Mouse (Mus musculus) splenic B cell, adult 2 months (primary cell): Measurements from ENCODE around the gene Tmem140.

Source experiments
- DNase-seq: peaks from one replicate; pipeline ENCODE4 v3.0.0-alpha.2; 2011; ENCODE audit warnings: low read depth, low spot score
- H3K27me3 ChIP-seq: 2 replicates; pipeline ENCODE4 v1.6.1; 2012; ENCODE audit warnings: mild to moderate bottlenecking, low read length, moderate library complexity, mixed read lengths; ENCODE audit not compliant: control insufficient read depth, poor library complexity, insufficient read depth, severe bottlenecking
- H3K36me3 ChIP-seq: 2 replicates; pipeline ENCODE4 v1.6.1; 2012; ENCODE audit warnings: mild to moderate bottlenecking, low read length, moderate library complexity, mixed read lengths; ENCODE audit not compliant: control insufficient read depth, poor library complexity, insufficient read depth, severe bottlenecking

Tmem140 gene

GRCm38 (mm10) chr6:34862791-34863403 lies at the start of gene Tmem140:
Gene Tmem140, plus strand, starts transcription at chr6:34863146.
- peak; percentile 74 for DNase-seq
- Histone ChIP-seq H3K27me3 (no peaks in the 10 kb centered on the region; the same call in 1 of the 2 replicates), H3K36me3 (no peaks in the 10 kb centered on the region)

GRCm38 (mm10) chr6:34824406-34824805 lies 38.5 kb upstream of the Tmem140 start:
- no peaks in the 10 kb centered on the region for H3K27me3 ChIP-seq
- no peaks in the 10 kb centered on the region for H3K36me3 ChIP-seq
- DNase-seq, result no peak

GRCm38 (mm10) chr6:34832352-34832751 lies 30.6 kb upstream of the Tmem140 start:
- H3K27me3 ChIP-seq, result no peaks in the 10 kb centered on the region
- H3K36me3 ChIP-seq, result no peaks in the 10 kb centered on the region
- no peak for DNase-seq

GRCm38 (mm10) chr6:34861546-34862053 lies 1.3 kb upstream of the Tmem140 start:
- DNase-seq, result no peak
- Histone ChIP-seq H3K36me3 (no peaks in the 10 kb centered on the region), H3K27me3 (no peaks in the 10 kb centered on the region; the same call in 1 of the 2 replicates)

GRCm38 (mm10) chr6:34862381-34862780 lies 565 bp upstream of the Tmem140 start:
- no peaks in the 10 kb centered on the region for H3K36me3 ChIP-seq
- peak; percentile 57 for DNase-seq

GRCm38 (mm10) chr6:34863786-34864514 lies 1.0 kb downstream of the Tmem140 start:
- no peaks in the 10 kb centered on the region for H3K36me3 ChIP-seq
- H3K27me3 ChIP-seq, result no peaks in the 10 kb centered on the region; the same call in 1 of the 2 replicates
- no peak for DNase-seq

More at GRCm38 (mm10) chr6:34862381-34862780, 565 bp upstream of the Tmem140 start:
- no peaks in the 10 kb centered on the region; the same call in 1 of the 2 replicates for H3K27me3 ChIP-seq

- no peak for DNase-seq
- Histone ChIP-seq H3K27me3 (no peaks in the 10 kb centered on the region; the same call in 1 of the 2 replicates), H3K36me3 (no peaks in the 10 kb centered on the region)
Observed at GRCm38 (mm10) chr6:34865213-34865612, 2.3 kb downstream of the Tmem140 start.

- DNase-seq, result peak; percentile 54
- H3K27me3 ChIP-seq, result no peaks in the 10 kb centered on the region; the same call in 1 of the 2 replicates
Observed at GRCm38 (mm10) chr6:34865711-34866593, 3.0 kb downstream of the Tmem140 start.

GRCm38 (mm10) chr6:34866786-34867185 lies 3.8 kb downstream of the Tmem140 start:
- no peak for DNase-seq
- Histone ChIP-seq H3K36me3 (no peaks in the 10 kb centered on the region), H3K27me3 (no peaks in the 10 kb centered on the region; the same call in 1 of the 2 replicates)

More at GRCm38 (mm10) chr6:34865711-34866593, 3.0 kb downstream of the Tmem140 start:
- H3K36me3 ChIP-seq, result no peaks in the 10 kb centered on the region

- no peaks in the 10 kb centered on the region for H3K36me3 ChIP-seq
- H3K27me3 ChIP-seq, result no peaks in the 10 kb centered on the region
- DNase-seq, result peak; percentile 67
Observed at GRCm38 (mm10) chr6:34867301-34867994, 4.5 kb downstream of the Tmem140 start.

- Histone ChIP-seq H3K27me3 (no peaks in the 10 kb centered on the region), H3K36me3 (no peaks in the 10 kb centered on the region; the same call in 1 of the 2 replicates)
- DNase-seq, result no peak
Observed at GRCm38 (mm10) chr6:34867995-34868350, 5.0 kb downstream of the Tmem140 start.

GRCm38 (mm10) chr6:34868507-34869217 lies 5.7 kb downstream of the Tmem140 start:
- no peaks in the 10 kb centered on the region; the same call in 1 of the 2 replicates for H3K36me3 ChIP-seq
- H3K27me3 ChIP-seq, result no peaks in the 10 kb centered on the region
- no peak for DNase-seq

GRCm38 (mm10) chr6:34869225-34869915 lies 6.4 kb downstream of the Tmem140 start:
- DNase-seq, result peak; percentile 50
- H3K36me3 ChIP-seq, result no peaks in the 10 kb centered on the region; the same call in 1 of the 2 replicates
- H3K27me3 ChIP-seq, result no peaks in the 10 kb centered on the region
